Mouse (Mus musculus) layer of hippocampus, adult 8-10 months (tissue): ENCODE results near the gene Llgl2. TPM values are rescaled to one million over a fixed set of nuclear protein-coding genes. Genes with fewer than 3 reads are reported as not detected.

ENCODE experiments used
- DNase-seq, 2 experiments: peaks; one replicate each; pipeline ENCODE4 v3.0.0; 2022; ENCODE audit warnings: low spot score in 2 of 2
- microRNA-seq, 2 experiments: library from miRNA; unstranded; fragments of <30 nt; microRNA quantifications; one replicate each; pipeline ENCODE4 v1.2.0; 2022
- total RNA-seq, 4 experiments: library from RNA; stranded (reverse); gene quantifications; 2 replicates each; pipeline ENCODE4 v1.2.4; 2022

Gene Llgl2
- total RNA-seq, 4 experiments from 2014 or later = 1.6 to 4.2 (median 2.4) TPM

DNA sequence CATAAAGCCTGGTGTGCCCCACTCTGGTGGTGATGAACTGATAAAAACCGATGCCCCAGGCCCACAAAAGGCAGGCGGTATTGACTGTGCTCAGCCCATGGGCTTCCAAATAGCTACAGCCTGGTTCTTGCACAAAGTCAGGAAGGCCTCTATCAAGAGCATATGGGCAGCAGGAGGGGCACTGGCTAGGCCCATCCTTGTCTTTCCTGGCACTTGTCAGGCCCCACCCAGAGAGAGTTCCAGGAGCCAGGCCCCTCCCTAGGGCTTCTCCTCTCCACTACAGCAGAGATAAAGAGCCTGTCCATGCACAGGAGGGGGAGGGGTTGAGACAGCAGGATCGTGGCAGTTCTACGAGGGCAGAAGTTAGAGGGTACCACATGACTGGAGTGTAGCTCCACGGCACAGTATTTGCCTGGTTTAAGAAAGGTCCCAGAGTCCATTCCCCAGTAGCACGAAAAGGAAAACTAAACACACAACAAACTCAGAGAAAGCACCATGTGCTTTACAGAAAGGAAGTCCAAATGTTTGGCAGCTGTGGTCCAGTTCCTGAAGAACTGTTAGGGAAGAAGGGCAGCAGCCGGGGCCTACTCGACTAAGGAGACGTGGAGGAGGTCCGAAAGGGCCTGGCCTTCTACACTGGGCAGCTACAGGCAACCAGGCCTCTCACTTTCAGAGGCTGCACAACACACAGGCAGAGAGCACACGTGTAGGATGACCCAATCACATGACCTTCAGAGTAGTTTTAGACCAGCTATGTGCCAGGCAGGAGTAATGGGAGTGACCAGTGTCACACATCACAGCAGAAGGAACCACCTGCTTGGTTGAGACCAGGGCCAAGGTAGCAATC lies 79.8 kb downstream of the Llgl2 start:
- DNase-seq = no peak

DNA sequence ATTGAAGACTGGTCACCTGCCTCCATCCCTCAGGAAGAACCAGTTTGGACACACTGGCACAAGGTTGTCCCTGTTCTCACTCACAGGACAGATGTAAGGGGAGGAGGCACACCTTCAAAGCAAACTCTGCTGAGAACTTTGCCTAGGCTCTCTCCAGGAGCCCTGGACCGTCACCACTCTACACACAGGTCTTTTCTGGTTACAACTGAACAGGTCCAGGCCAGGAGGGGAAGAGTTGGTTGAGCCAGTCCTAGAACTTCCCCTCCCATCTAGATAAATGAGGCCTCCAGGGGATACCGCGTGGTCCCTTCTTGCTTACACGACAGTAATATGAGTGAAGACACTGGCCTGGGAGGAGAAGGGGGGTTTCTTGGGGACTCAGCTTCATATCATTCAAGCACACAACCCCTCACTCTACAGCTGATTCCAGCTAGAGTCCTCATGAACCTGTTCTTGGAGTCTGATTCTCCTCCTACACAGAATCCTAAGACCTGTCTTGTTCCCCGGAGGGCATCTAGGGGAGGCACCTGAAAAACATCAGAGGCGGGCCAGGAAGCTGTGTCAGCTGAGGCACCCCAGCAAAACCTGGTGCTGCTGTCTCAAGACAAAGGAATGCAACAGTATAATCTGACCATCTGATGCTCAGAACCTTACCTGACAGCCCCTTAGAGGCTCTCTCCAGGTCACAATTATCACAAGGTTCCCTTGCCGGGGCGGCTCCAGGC lies 80.5 kb downstream of the Llgl2 start:
- DNase-seq = no peak

Small RNA genes lying within 50 kb of the gene (microRNA-seq; reads per million reads assigned to microRNA genes)
- gene Mir5621 = 1.3 to 4.0 reads per million in 2 experiments

Other genes with a start within 250 kb of the Llgl2 start
- gene Mrps7, start 220.1 kb upstream of the Llgl2 start, total RNA-seq = 10 to 100 TPM; 49.1 to 55.3 (median 52.6) TPM
- gene Gga3, start 220.0 kb upstream of the Llgl2 start, total RNA-seq = 100 to 1,000 TPM in 2 of 4 experiments, 10 to 100 TPM in 2; 91.9 to 121 (median 102) TPM
- gene Mif4gd, start 211.1 kb upstream of the Llgl2 start, total RNA-seq = 10 to 100 TPM; 16.5 to 22.5 (median 17.9) TPM
- 10 to 100 TPM; 55.6 to 81.3 (median 64.7) TPM for gene Slc25a19, start 195.8 kb upstream of the Llgl2 start, total RNA-seq
- gene Grb2, start 115.5 kb upstream of the Llgl2 start, total RNA-seq = 100 to 1,000 TPM; 179 to 220 (median 196) TPM
- gene Tmem94, start 58.6 kb upstream of the Llgl2 start, total RNA-seq = 10 to 100 TPM; 49.7 to 64.2 (median 52.3) TPM
- 10 to 100 TPM; 17.1 to 21.7 (median 20.0) TPM for gene Caskin2, start 10.4 kb upstream of the Llgl2 start, total RNA-seq
- gene Tsen54, start 9.3 kb upstream of the Llgl2 start, total RNA-seq = 10 to 100 TPM; 12.5 to 18.7 (median 16.9) TPM
- 1 to 10 TPM in 1 of 4 experiments, under 1 TPM in 3; 0.11 to 1.2 (median 0.56) TPM for gene Myo15b, start 34.4 kb downstream of the Llgl2 start, total RNA-seq
- under 1 TPM; 0.57 to 0.96 (median 0.66) TPM for gene Smim5, start 75.9 kb downstream of the Llgl2 start, total RNA-seq
- gene Smim6, start 88.0 kb downstream of the Llgl2 start, total RNA-seq = not detected
- gene Sap30bp, start 109.2 kb downstream of the Llgl2 start, total RNA-seq = 10 to 100 TPM; 39.7 to 60.3 (median 44.3) TPM
- 10 to 100 TPM; 27.4 to 32.5 (median 30.3) TPM for gene Recql5, start 109.4 kb downstream of the Llgl2 start, total RNA-seq
- 10 to 100 TPM in 3 of 4 experiments, 1 to 10 TPM in 1; 6.7 to 13.0 (median 11.3) TPM for gene Itgb4, start 150.7 kb downstream of the Llgl2 start, total RNA-seq
- 10 to 100 TPM; 11.6 to 20.7 (median 16.1) TPM for gene Galk1, start 188.7 kb downstream of the Llgl2 start, total RNA-seq
- gene H3f3b, start 203.9 kb downstream of the Llgl2 start, total RNA-seq = 100 to 1,000 TPM; 243 to 308 (median 280) TPM
- gene Unk, start 206.3 kb downstream of the Llgl2 start, total RNA-seq = 10 to 100 TPM; 26.3 to 31.6 (median 28.2) TPM